Mouse (Mus musculus): ENCODE measurements at regions not wholly inside any gene's neighbourhood (a gene's known extent, or its start where the extent isn't known, plus 50 kb on each side); places are given as distances from the start of the nearest gene placed in this dataset.
"Not testable (repeated sequence)": the region's sequence is repeated elsewhere in the genome, so short reads cannot be mapped to it uniquely, and the experiment has no call there.

DNA sequence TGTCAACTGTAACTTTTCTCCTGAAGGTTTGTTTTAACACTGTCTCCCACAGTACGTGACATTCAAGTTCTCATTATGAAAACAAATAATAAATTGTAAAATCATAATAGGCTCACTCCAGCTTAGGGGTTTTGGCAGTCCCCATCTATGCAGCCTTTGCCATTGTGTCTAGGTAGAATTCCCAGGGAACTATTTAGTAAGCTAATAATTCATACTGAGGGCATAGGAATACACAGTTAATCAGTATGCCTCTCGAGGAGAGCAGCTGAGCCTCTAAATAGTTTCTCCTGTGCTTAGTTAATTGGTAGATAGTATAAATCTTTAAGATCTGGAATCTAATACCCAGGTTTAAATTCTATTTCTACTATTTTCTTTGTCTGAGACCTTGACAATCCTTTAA lies 191.7 kb downstream of the Tprg start:
- ChIA-PET POLR2A (interaction anchor here in 1 of 4 experiments (0.7 kb wide), 2 partner anchors 16 to 434 kb away, joined by 3 to 4 read pairs; no protein-coding TSS in a partner anchor), CTCF (no interaction called here)

DNA sequence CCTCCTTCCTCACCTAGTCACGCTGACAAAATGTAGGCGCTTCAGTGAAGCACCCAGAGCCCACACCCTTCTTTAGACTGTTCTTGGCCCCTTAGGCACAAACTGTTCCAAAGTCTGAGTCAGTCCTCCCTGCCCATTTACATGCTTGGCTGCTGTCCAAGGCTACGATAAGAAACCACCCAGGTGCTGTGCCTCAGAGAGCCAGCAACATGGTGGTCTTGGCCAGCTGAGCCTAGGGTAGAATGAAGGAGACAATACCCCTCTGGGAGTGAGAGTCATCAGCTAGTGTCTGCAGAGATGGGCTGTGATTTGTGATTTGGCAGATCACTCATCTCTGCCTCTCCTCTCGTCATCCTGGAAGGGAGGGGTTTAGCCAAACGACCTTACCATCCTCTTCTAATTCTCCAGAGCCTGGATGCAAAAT lies 197.2 kb downstream of the Tprg start:
- POLR2A ChIA-PET = interaction anchor here in 1 of 4 experiments (1.4 kb wide), 1 partner anchor 9 kb away, joined by 3 read pairs; no protein-coding TSS in a partner anchor
- CTCF ChIA-PET = no interaction called here

- ChIA-PET POLR2A (interaction anchor here in 1 of 4 experiments (1.4 kb wide), 1 partner anchor 8 kb away, joined by 3 read pairs; no protein-coding TSS in a partner anchor), CTCF (no interaction called here)
These were observed 198.4 kb downstream of the Tprg start for GRCm38 (mm10) chr16:25485007-25485406.

GRCm38 (mm10) chr16:25486477-25487094 lies 197.0 kb upstream of the Trp63 start:
- ChIA-PET CTCF (no interaction called here), POLR2A (no interaction called here)

DNA sequence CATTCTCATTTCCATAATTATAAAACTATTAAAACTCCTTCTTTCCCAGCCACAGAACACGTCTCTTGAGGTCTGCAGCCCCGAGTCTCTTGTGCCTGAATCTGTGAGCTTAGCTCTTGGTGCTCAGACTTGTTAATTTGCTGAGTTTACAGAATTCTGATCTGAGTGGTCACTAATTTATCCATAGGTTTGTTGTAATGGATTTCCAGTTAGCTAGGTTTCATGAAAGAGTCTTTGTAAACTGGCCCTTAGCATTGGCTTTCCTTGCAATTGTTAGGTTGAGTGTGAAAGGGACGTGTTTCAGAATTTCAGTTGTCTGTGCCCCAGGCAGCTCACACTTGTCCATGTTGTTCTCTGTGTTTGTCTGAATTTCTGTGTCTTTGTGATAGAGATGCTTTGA lies 192.7 kb upstream of the Trp63 start:
- CTCF ChIA-PET = no interaction called here
- POLR2A ChIA-PET = interaction anchor here in 1 of 4 experiments (1.3 kb wide), 1 partner anchor 14 kb away, joined by 3 read pairs; no protein-coding TSS in a partner anchor

DNA sequence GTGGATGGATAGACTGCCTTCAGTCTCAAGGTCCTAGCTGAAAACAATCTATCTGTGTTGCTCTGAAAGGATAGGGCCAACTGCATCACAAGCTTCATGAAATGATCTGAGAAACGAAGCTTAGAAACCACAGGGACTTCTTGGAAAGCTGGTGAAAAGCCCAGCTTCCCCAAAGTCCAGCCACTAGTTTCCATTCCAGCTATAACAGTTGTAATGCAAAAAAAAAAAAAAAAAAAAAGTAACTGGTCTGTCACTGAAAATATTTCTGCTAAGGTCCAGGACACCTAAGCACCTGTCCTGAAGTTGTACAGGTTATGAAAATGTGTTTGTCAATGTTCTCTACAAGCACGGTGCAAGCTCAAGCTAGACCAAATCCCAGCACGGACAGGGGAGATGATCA lies 189.4 kb upstream of the Trp63 start:
- ChIA-PET POLR2A (interaction anchor here in 2 of 4 experiments (0.6 to 0.7 kb wide), 3 partner anchors 16 to 1922 kb away, joined by 3 to 6 read pairs (median 4); no protein-coding TSS in a partner anchor), CTCF (no interaction called here)

GRCm38 (mm10) chr16:25495586-25496196 lies 187.9 kb upstream of the Trp63 start:
- ChIA-PET CTCF (no interaction called here), POLR2A (no interaction called here)

DNA sequence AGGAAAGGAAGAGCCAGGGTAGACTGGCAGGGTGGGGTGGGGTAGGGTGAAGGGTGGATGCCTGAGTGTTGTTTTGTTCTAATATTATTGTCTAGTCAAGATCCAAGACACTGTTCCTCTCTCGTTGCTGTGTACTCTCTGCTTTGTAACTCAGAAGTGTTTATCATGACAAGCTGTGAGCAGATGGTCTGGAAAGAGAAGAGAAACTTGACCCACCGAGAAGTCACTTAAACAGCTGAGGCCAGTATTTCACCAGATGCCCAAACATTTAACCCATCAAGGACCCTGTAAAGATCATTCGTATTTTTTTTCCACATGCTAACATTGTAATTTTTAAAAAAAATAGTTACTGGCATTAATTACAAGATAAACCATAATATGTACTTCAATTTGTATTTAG lies 178.7 kb upstream of the Trp63 start:
- ChIA-PET POLR2A (interaction anchor here in 1 of 4 experiments (0.5 to 1.3 kb wide), 2 partner anchors 15 to 1096 kb away, joined by 3 read pairs; no protein-coding TSS in a partner anchor), CTCF (interaction anchor here in 1 of 4 experiments (0.8 kb wide), 1 partner anchor 890 kb away, joined by 3 read pairs; no protein-coding TSS in a partner anchor)

GRCm38 (mm10) chr16:25517114-25517868 lies 166.3 kb upstream of the Trp63 start:
- POLR2A ChIA-PET = interaction anchor here in 1 of 4 experiments (0.6 kb wide), 2 partner anchors 24 to 77 kb away, joined by 3 read pairs; no protein-coding TSS in a partner anchor

GRCm38 (mm10) chr16:25523141-25523540 lies 160.4 kb upstream of the Trp63 start:
- CTCF ChIA-PET = not testable (repeated sequence)
- POLR2A ChIA-PET = interaction anchor here in 3 of 4 experiments (0.6 to 1.1 kb wide), 13 partner anchors 8 to 1679 kb away, joined by 3 to 6 read pairs (median 4); no protein-coding TSS in a partner anchor

More at GRCm38 (mm10) chr16:25517114-25517868, 166.3 kb upstream of the Trp63 start:
- CTCF ChIA-PET = no interaction called here

DNA sequence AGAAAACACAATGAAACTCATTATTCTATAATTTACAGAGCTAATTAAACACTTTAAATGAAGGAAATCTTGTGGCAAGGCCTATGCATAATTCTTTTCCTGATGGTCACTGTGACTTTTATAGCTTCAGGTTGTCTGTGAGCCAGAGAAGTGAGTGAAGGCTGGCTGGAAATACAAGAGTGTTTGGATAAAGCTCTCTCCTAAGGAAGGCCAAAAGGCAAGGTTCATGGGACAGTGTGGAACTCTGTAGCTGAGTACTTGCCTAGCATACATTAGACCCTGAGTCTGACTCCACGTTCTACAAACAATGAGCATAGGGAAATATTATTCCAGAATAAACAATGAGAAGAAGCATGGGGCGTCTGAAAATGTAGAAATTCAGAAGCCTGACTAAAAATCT lies 159.9 kb upstream of the Trp63 start:
- POLR2A ChIA-PET = interaction anchor here in 3 of 4 experiments (0.6 to 1.2 kb wide), 11 partner anchors 8 to 1680 kb away, joined by 3 to 5 read pairs (median 3); no protein-coding TSS in a partner anchor

GRCm38 (mm10) chr16:25527850-25528249 lies 155.7 kb upstream of the Trp63 start:
- POLR2A ChIA-PET = no interaction called here
- CTCF ChIA-PET = no interaction called here

More for the DNA sequence above, 159.9 kb upstream of the Trp63 start:
- CTCF ChIA-PET = no interaction called here

DNA sequence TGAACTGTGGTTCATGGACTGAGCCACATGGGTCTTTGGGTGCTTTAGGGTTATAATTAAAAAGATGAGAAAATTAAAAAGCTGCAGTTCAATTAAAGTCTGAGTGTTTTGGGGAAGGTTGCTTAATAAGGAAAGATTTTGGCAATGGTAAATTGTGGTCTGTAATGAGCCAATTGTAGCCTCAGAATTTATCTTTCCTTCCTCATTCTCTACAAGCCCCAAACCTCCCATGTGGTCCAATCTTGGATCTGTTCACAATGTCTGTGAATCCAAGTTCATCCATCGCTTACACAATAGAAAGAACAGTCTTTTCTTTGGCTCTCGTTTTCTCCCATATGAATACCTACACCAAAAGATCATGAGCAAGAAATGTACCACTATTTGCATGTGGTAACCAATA lies 155.2 kb upstream of the Trp63 start:
- CTCF ChIA-PET = no interaction called here
- POLR2A ChIA-PET = no interaction called here

- POLR2A ChIA-PET = no interaction called here
- CTCF ChIA-PET = no interaction called here
These were observed 153.9 kb upstream of the Trp63 start for GRCm38 (mm10) chr16:25529681-25530080.

DNA sequence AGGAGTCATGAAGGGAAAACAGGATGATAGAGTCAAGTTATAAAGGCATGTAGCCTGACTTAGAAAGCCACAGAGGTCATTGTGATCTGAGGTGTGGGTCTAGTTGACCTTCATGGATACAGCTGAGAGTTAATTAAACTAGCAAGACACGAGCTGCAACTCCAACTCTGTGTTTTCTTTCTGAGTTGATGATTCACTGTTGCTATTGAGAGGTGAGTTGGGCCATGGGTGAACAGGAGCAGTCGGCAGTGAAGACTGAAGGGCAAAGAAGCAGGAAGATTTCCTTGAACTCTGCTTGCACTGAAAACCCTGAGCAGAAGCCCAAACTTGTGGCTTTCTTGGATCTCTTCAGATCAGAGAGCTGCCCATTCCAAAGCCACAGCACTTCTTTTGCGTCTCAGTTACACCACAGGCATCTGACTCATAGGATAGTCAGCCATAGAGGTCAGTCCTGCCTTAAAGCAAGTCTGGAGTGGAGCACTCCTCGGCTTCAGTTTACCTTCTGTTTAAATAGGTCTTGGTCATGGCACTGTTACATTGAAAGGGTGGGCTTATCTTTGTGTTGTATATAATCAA lies 151.7 kb upstream of the Trp63 start:
- POLR2A ChIA-PET = no interaction called here
- CTCF ChIA-PET = no interaction called here

DNA sequence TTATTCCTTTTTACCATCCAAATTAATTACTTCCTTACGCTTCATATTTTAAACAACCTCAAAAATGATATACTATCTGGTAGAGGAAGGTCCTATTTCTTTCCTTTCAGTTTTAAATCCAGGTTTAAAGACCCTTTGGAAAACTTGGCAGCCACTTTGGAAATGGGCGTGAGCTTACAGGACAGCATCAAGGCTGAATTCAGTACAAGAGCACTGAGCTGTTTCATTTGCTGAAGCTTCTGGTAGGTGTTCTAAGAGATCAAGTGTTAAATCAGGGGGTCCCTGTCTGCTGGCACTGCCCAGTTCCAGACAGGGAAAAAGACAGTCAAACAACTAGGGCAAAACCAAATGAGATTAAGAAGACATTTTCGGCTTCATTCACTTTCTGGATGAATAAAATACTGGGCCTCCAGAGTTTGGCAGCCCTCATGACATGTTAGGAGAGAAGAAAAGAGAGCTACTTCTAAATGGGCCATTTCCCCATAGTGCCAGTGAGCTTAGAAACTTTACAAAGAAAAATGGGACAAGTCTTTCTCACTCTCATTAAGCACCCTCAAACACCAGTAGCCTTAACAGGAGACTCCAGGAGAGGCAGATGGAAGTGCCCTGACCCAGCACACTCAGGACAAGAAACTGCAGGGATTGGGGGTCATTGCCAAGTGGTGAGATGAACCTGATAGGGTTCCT lies 150.9 kb upstream of the Trp63 start:
- ChIA-PET POLR2A (no interaction called here), CTCF (no interaction called here)

DNA sequence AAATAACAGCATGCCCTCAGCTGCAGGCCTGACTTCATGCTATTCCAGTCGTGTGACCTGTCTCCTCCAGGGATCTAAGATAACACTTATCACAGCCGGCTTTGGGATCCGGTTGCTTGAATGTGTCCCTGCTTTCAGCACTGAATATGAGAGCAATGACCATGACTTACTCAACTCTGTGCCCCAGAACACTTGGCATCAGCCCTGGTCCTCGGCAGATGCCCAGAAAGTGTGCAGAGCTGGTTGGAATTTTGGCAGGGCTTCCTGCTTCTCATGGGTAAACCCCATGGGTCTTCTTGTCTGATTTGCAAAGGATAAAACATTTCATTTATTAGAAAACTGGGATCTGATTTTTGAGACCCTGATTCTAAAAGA lies 150.4 kb upstream of the Trp63 start:
- ChIA-PET POLR2A (no interaction called here), CTCF (no interaction called here)

GRCm38 (mm10) chr16:25536550-25536949 lies 147.0 kb upstream of the Trp63 start:
- ChIA-PET POLR2A (no interaction called here), CTCF (no interaction called here)

GRCm38 (mm10) chr16:25549542-25550110 lies 133.9 kb upstream of the Trp63 start:
- ChIA-PET CTCF (no interaction called here), POLR2A (no interaction called here)

All from embryonic stem cell, embryonic (primary cell).